Mouse (Mus musculus) small intestine, adult 2 months (tissue): ENCODE results near the gene Cntnap5b.

ENCODE experiments used
- CTCF ChIP-seq: fragments of 200-500 bp; IDR thresholded peaks from 2 replicates; pipeline ENCODE4 v1.5.1; 2012; ENCODE audit warnings: low read depth, mild to moderate bottlenecking, control low read depth, inconsistent platforms, low read length, moderate library complexity, mixed read lengths; ENCODE audit not compliant: insufficient replicate concordance, insufficient read length; ENCODE audit errors: extremely low read depth
- POLR2A ChIP-seq: fragments of 200-500 bp; IDR thresholded peaks from 2 replicates; pipeline ENCODE4 v1.6.1; 2012; ENCODE audit warnings: low read depth, mild to moderate bottlenecking, control low read depth, inconsistent platforms, low read length, moderate library complexity

GRCm38 (mm10) chr1:100251964-100252363 is 479.4 kb downstream of the Cntnap5b start:
- TF ChIP-seq CTCF = no peak
- TF ChIP-seq POLR2A = no peak
